Mouse (Mus musculus) heart, postnatal 0 days (tissue): ENCODE data around the gene Lrp2.

Source experiments
- CTCF ChIP-seq: IDR thresholded peaks from 2 replicates; pipeline ENCODE4 v1.5.1; 2016; ENCODE audit warnings: antibody characterized with exemption, control low read depth, low read depth
- EP300 ChIP-seq: IDR thresholded peaks from 2 replicates; pipeline ENCODE4 v1.6.1; 2016; ENCODE audit warnings: antibody characterized with exemption, low read depth

- TF ChIP-seq CTCF, result no peak
- no peak for TF ChIP-seq EP300
These were observed 1.2 kb upstream of the Lrp2 start for GRCm38 (mm10) chr2:69586821-69587728.
